Mouse (Mus musculus): ENCODE results near the gene Cyp1a2.

DNA sequence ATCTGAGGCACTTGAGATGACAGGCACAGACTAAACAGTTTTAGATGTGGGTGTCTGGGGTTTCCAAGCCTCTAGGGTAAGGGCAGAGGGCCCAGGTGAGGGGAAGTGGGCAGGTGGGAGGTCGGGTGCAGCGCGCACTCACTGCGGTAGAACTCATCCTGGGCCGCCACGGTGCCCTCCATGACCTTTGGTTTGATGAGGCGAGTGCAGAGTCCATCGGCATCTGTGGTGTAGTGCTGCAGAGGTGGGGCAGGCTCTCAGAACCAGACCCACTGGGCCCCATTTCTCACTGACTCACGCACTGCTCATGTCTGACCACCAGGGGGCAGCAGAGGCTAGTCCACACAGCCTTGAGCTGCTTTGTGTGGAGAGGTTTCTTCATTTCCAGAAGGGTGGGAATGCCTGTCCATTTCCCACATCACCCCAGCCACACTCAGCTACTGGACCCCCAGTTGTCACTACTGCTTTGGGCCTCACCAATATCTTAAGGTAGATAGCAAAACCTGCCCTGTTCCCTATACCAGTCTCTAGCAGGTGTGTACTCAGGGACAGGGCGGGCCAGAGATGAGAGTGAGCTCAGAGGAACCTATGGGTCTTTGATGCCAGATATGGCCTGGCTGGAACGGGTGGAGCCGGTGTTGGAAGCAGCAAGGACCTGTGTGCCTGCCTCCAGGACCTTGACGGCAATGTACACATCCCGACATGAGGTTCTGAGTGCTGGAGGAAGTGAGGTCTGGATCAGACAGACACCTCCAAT lies 54.2 kb downstream of the Cyp1a2 start:
- TF ChIP-seq CTCF (IDR thresholded peaks at IDR 0.05; ENCODE audit: low read depth) (peak; percentile 99), EP300 (IDR thresholded peaks at IDR 0.05; ENCODE audit: low read depth) (no peak)
